Mouse (Mus musculus): ENCODE data around the gene Psapl1. TPM values are rescaled to one million over a fixed set of nuclear protein-coding genes. Genes with fewer than 3 reads are reported as not detected.

Gene Psapl1
- not detected in 2 replicates for polyA plus RNA-seq (2012; ENCODE audit: insufficient read depth, insufficient read length, low replicate concordance, missing spikeins)

DNA sequence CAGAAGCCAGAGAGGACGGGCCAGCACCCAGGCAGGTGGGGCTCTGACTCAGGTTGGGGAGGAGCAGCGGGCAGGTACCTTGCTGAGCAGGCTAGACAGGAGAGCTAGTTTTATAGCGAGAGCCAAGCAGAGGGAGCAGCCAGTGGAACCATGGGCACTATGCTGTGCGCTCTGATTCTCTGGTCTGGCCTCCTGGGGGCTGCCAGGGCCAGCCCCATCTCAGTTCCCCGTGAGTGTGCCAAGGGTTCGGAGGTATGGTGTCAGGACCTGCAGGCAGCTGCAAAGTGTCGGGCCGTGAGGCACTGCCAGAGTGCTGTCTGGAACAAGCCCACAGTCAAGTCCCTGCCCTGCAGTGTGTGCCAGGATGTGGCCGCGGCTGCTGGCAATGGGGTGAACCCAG is at the start of gene Psapl1:
TSS of gene Psapl1 (plus strand) at position 106 of the 400 bp plus-strand sequence.
- H3K4me3 ChIP-seq (ENCODE audit: insufficient read depth, low read depth, low read length): no peak within 1 kb of the TSS
- TF ChIP-seq POLR2A (IDR thresholded peaks at IDR 0.05; ENCODE audit: insufficient read depth, low read depth, low read length) (no peak), CTCF (IDR thresholded peaks at IDR 0.05; ENCODE audit: insufficient read depth, low read depth, low read length) (no peak)
- WGBS: 74% methylated on average over 10 of the region's 10 CpGs
- peaks cover 26% of the 10 kb centered on the region for H3K4me1 ChIP-seq (ENCODE audit: control insufficient read depth, insufficient read depth, low read length)
- H3K27ac ChIP-seq (ENCODE audit: insufficient read depth, low read depth, low read length): no peak within 1 kb of the TSS

DNA sequence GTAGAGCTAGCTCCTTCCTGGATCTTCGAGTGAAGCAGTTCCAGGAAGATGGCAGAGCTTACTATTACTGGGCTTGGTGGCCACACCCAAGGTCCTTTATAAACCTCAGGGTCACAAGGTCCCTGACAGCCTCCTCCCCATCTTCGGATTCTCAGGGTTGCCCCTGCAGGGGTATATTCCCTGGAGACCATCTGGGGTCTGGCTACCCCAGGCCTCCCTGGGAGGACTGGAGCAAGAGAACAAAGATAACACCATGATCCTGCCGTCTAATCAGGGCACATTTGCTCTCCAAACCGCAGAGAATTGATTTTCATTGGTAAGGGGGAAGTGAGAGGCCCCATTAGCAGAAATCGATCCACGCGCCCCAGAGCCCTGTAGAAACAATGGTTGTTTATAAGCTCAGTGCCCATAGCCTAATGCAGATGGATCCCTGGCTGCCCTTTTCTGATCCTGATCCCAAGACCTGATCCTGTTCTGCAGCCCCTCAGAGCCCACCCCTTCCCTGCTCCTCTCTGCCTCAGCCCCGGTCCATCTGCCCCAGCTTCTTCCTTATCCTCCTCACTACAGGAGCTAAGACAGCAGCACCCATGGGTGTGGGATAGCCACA is 48.8 kb upstream of the Psapl1 start:
- Histone ChIP-seq H3K4me3 (ENCODE audit: insufficient read depth, low read depth, low read length) (no peak overlapping the region), H3K27ac (ENCODE audit: insufficient read depth, low read depth, low read length) (no peak overlapping the region), H3K4me1 (ENCODE audit: control insufficient read depth, insufficient read depth, low read length) (peaks cover 8% of the 10 kb centered on the region; the same call in 1 of the 2 replicates)
- TF ChIP-seq CTCF (IDR thresholded peaks at IDR 0.05; ENCODE audit: insufficient read depth, low read depth, low read length) (no peak), POLR2A (IDR thresholded peaks at IDR 0.05; ENCODE audit: insufficient read depth, low read depth, low read length) (no peak)
- WGBS: 74% methylated on average over 8 of the region's 8 CpGs

DNA sequence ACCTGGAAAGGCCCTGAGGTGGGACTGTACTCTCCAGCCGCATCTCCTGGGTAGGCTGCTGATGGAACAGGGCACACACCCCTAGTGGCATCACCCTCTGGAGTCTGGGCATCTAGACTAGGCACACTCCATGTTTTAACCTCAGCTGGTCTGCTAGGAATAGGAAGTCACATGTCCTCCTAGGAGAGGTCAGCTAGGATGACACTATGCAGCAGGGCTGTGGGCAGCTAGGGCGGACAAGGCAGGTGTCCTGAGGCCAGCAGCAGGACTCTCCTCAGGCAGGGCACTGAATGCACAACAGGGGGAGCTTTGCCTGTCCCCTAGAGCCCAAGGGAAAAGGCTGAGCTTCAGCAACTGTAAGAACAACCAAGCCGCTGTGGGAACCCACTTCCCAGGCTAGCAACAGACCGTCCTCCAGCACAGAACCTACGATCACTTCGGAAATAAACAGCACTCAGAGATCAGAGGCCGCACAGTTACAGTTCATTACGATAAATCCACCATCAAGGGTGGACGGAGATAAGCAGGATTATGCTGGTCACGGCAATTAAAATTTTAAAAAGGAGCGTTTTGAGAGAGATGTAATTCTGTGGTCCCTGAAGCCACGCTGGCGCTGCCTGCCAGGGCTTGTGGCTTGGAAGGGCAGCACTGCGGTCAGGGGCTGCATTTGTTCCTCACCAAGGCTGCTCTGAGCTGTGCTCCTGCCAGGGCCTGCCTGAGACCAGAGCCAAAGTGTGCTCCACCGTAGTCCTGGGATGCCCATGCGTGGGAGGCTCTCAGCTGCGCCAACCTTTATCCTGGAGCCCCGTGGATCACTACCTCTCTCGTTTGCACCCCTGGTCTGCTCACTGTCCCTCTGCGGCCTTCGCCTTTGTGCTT is 38.2 kb upstream of the Psapl1 start:
- 81% methylated on average over 21 of the region's 21 CpGs for WGBS
- TF ChIP-seq CTCF (IDR thresholded peaks at IDR 0.05; ENCODE audit: insufficient read depth, low read depth, low read length) (no peak), POLR2A (IDR thresholded peaks at IDR 0.05; ENCODE audit: insufficient read depth, low read depth, low read length) (no peak)
- Histone ChIP-seq H3K27ac (ENCODE audit: insufficient read depth, low read depth, low read length) (no peak overlapping the region), H3K4me1 (ENCODE audit: control insufficient read depth, insufficient read depth, low read length) (peaks cover 37% of the 10 kb centered on the region), H3K4me3 (ENCODE audit: insufficient read depth, low read depth, low read length) (no peak overlapping the region)

DNA sequence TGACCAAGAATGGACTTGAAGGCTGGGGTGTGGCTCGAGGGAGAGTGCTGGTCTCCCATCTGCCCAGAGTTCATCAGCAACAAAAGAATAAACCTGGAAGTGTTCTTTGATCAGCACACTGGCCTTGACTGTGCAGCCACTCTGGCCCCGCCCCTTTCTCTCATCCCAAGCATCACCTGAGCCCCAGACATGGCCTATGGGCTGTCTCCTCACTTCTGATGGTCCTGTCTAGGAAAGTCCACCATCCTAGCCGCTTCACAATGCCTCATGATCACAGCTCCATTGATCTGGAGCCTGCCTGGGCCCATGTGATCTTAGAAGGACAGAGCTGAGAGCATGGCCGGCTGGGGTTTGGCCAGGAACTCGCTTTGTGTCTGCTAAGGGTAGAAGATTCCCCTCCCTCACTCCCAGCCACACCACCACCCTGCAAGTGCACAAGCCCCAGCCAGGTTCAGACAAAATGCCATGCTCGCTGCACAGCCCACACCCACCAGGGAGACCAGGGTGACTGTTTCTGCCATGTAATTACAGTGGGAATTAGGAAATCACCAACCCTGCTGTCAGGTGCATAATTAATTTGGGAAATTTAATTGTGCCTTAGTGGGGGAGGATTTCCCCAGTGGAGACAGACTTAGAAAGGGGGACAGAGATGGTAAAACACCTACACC is 37.3 kb upstream of the Psapl1 start:
- Histone ChIP-seq H3K4me1 (ENCODE audit: control insufficient read depth, insufficient read depth, low read length) (peaks cover 43% of the 10 kb centered on the region), H3K27ac (ENCODE audit: insufficient read depth, low read depth, low read length) (no peak overlapping the region), H3K4me3 (ENCODE audit: insufficient read depth, low read depth, low read length) (no peak overlapping the region)
- 64% methylated on average over 6 of the region's 6 CpGs for WGBS
- TF ChIP-seq CTCF (IDR thresholded peaks at IDR 0.05; ENCODE audit: insufficient read depth, low read depth, low read length): no peak
- no peak for TF ChIP-seq POLR2A (IDR thresholded peaks at IDR 0.05; ENCODE audit: insufficient read depth, low read depth, low read length)

DNA sequence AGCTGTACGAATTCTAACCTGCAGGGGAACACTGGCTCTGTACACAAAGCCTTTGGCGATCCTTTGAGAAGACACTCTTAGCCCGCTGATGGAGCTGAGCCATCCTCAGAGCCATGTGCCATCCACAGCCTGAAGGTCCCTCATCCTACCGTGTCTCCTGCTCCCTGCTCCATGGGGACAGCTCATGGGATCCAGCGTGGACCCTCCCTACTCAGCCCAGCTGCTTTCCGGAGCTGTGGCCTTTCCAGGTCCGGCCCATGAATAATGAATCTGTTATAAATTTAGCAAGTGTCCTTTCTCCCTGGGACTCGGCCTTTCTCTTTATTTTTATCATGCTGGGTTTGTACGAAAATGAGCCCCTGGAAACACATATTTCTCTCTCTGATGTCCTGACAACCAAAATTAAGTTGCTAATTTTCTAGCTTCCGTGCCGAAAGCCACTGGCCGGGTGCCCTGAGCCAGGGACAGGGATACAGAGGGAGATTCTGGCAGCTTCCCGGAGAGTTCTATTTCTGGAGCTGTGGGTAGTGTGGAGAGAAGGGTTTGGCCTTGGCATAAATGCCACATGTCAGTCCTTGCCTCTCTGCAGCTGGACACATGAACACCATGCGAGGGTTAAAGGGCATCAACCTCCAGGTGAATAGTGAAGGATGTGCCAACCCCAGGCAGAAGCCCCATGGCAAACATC is 34.7 kb upstream of the Psapl1 start:
- H3K4me1 ChIP-seq (ENCODE audit: control insufficient read depth, insufficient read depth, low read length): peaks cover 47% of the 10 kb centered on the region
- 42% methylated on average over 14 of the region's 14 CpGs for WGBS
- H3K4me3 ChIP-seq (ENCODE audit: insufficient read depth, low read depth, low read length): no peak overlapping the region
- TF ChIP-seq CTCF (IDR thresholded peaks at IDR 0.05; ENCODE audit: insufficient read depth, low read depth, low read length): no peak
- TF ChIP-seq POLR2A (IDR thresholded peaks at IDR 0.05; ENCODE audit: insufficient read depth, low read depth, low read length): no peak
- peak overlapping the region; percentile 52 for H3K27ac ChIP-seq (ENCODE audit: insufficient read depth, low read depth, low read length)

DNA sequence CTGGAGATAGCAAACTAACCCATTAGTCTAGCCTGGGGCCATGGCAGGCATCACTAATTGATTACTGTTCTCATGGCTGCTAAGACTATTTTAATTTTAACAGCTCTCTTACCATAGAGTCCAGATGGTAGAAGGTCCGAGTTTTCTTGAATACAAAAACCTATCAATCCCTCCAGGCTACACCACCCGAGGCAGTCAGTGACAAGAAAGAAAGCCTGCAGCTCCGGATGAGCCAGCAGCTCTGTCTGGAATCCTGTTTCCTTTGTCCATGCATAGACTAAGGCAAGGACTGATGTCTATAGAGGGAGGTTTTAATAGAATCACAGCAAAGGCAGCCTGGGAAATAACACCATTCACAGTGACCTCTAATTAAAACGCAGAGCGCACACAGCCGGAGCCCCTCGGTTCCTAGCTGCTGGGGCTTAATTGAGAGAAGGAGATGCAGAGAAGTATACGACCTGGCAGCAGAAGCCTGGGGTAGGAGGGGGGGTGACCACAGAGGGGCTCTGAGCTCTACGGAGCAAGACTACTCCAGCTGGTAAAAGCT is 29.2 kb upstream of the Psapl1 start:
- no peak for TF ChIP-seq CTCF (IDR thresholded peaks at IDR 0.05; ENCODE audit: insufficient read depth, low read depth, low read length)
- no peak for TF ChIP-seq POLR2A (IDR thresholded peaks at IDR 0.05; ENCODE audit: insufficient read depth, low read depth, low read length)
- Histone ChIP-seq H3K27ac (ENCODE audit: insufficient read depth, low read depth, low read length) (no peak overlapping the region), H3K4me1 (ENCODE audit: control insufficient read depth, insufficient read depth, low read length) (peaks cover 19% of the 10 kb centered on the region), H3K4me3 (ENCODE audit: insufficient read depth, low read depth, low read length) (no peak overlapping the region)
- WGBS: 66% methylated on average over 9 of the region's 9 CpGs

DNA sequence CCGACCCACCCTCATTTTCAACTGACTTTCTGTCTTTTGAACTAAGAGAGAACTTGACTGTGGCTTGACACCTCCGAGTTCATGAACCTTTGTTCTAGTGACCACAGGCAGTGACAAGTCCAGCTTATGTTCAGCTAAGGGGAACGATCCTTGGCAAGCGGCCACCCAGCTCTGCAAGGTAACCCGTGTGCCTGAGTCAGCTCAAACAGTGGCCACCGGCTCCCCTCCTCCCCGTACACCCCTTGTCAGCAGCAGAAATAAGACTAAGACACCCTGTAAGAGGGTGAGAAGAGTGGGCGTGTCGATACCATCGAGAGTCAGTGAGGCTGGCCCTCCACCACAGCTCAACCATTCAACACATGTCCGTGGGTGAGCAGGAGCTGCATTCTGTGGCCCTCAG is 27.4 kb upstream of the Psapl1 start:
- WGBS: 83% methylated on average over 11 of the region's 11 CpGs
- TF ChIP-seq CTCF (IDR thresholded peaks at IDR 0.05; ENCODE audit: insufficient read depth, low read depth, low read length) (no peak), POLR2A (IDR thresholded peaks at IDR 0.05; ENCODE audit: insufficient read depth, low read depth, low read length) (no peak)
- Histone ChIP-seq H3K4me1 (ENCODE audit: control insufficient read depth, insufficient read depth, low read length) (peaks cover 8% of the 10 kb centered on the region; the same call in 1 of the 2 replicates), H3K27ac (ENCODE audit: insufficient read depth, low read depth, low read length) (no peak overlapping the region), H3K4me3 (ENCODE audit: insufficient read depth, low read depth, low read length) (no peak overlapping the region)

DNA sequence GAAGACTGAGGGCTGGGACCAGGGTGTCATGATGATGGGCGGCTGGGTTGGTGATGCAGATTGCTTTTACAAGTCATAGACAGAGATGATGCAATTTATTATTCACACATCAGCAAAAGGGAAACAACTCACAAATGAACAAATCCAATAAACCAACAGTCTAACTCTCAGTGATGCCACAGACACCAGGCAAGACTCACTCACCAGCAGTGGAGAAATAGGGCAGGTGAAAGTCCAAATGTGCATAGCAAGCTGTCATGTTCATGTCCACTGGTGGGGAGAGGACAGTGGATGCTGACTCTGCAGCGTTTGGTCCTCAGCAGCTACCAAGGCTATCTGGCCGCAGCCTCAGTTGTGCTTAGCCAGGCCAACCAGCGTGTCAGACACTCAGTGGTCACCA is 26.9 kb upstream of the Psapl1 start:
- WGBS: 98% methylated on average over 4 of the region's 4 CpGs
- H3K4me1 ChIP-seq (ENCODE audit: control insufficient read depth, insufficient read depth, low read length): peaks cover 6% of the 10 kb centered on the region; the same call in 1 of the 2 replicates
- TF ChIP-seq CTCF (IDR thresholded peaks at IDR 0.05; ENCODE audit: insufficient read depth, low read depth, low read length) (no peak), POLR2A (IDR thresholded peaks at IDR 0.05; ENCODE audit: insufficient read depth, low read depth, low read length) (no peak)
- no peak overlapping the region for H3K27ac ChIP-seq (ENCODE audit: insufficient read depth, low read depth, low read length)
- no peak overlapping the region for H3K4me3 ChIP-seq (ENCODE audit: insufficient read depth, low read depth, low read length)
